Mouse (Mus musculus): ENCODE data around the gene Foxs1. TPM values are rescaled to one million over a fixed set of nuclear protein-coding genes. Genes with fewer than 3 reads are reported as not detected.

Gene Foxs1
- polyA plus RNA-seq, 1 experiment from 2014 or later = 4.4 TPM

DNA sequence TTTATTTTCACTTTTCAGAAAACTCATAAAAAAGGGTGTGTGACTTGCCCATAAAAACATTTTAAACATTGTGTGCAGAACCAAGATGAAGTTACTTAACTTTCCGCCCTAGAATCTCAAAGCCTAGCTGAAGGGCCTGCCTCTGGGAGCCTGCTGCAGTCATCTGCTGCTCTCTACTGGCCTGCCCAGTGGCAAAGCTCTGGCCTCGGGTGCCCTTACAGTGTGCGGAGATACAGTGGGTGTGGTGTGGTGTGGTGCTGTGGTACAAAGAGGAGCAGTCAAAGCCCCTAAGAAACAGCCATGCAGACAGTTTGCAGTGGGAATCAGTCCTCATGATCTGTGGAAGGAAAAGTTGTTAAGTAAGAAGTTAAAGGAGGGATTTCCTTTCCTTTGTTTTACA, 45.8 kb downstream of the Foxs1 start:
- Histone ChIP-seq H3K9ac (no peak overlapping the region), H3K27me3 (replicated peaks) (no peaks in the 10 kb centered on the region), H3K27ac (no peak overlapping the region), H3K4me3 (no peak overlapping the region), H3K4me1 (no peaks in the 10 kb centered on the region), H3K4me2 (no peak overlapping the region), H3K9me3 (no peaks in the 10 kb centered on the region), H3K36me3 (replicated peaks) (no peaks in the 10 kb centered on the region)
- 93% methylated on average over 3 of the region's 3 CpGs for WGBS
- ATAC-seq (replicated peaks) = no peak

DNA sequence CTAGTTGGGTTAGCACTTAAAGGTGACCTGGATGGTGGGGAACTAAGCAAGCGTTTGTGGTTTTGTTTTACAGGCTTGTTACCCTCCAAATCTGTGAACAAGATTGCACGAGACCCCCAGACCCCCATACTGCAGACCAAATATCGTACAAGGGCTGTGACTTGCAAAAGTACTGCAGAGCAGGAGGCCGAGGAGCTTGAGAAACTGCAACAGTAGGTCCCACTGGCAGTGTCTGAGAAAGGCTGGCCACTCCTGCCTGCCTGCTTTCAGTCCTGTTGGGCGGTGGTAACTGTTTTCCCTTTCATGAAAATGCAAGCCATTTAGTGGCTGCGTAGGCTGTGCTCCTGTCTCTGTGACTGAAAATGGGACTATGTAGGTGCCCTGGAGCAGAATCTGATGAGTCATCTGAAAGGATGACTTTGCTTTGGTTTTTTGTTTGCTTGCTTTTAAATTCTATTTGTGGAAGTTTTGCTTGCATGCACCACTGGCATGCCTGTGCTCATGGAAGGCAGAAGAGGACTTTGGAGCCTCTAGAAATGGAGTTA, 48.8 kb downstream of the Foxs1 start:
- no peak overlapping the region for H3K4me3 ChIP-seq
- H3K9me3 ChIP-seq = no peaks in the 10 kb centered on the region
- no peak overlapping the region for H3K4me2 ChIP-seq
- no peak for ATAC-seq (replicated peaks)
- no peak overlapping the region for H3K9ac ChIP-seq
- 91% methylated on average over 6 of the region's 6 CpGs for WGBS
- no peaks in the 10 kb centered on the region for H3K36me3 ChIP-seq (replicated peaks)
- H3K4me1 ChIP-seq = no peaks in the 10 kb centered on the region
- no peak overlapping the region for H3K27ac ChIP-seq
- H3K27me3 ChIP-seq (replicated peaks) = no peaks in the 10 kb centered on the region

Other genes starting within 250 kb of the Foxs1 start
- gene Mcts2, start 246.2 kb downstream of the Foxs1 start, polyA plus RNA-seq (2015; fragmentation: Nextera tagmentation; extraction: Ambion mirVana) = 33.7 and 34.3 TPM in 2 replicates
- 30.7 and 33.7 TPM in 2 replicates for gene Id1, start 197.0 kb downstream of the Foxs1 start, polyA plus RNA-seq (2015; fragmentation: Nextera tagmentation; extraction: Ambion mirVana)
- gene Cox4i2, start 179.0 kb downstream of the Foxs1 start, polyA plus RNA-seq (2015; fragmentation: Nextera tagmentation; extraction: Ambion mirVana) = 5.2 and 6.4 TPM in 2 replicates
- gene Bcl2l1, start 101.5 kb downstream of the Foxs1 start, polyA plus RNA-seq (2015; fragmentation: Nextera tagmentation; extraction: Ambion mirVana) = 195 and 197 TPM in 2 replicates
- 12.9 and 14.6 TPM in 2 replicates for gene Tpx2, start 85.2 kb downstream of the Foxs1 start, polyA plus RNA-seq (2015; fragmentation: Nextera tagmentation; extraction: Ambion mirVana)
- gene Mylk2, start 21.9 kb downstream of the Foxs1 start, polyA plus RNA-seq (2015; fragmentation: Nextera tagmentation; extraction: Ambion mirVana) = not detected in 2 replicates
- 9.9 and 14.0 TPM in 2 replicates for gene Dusp15, start 18.5 kb upstream of the Foxs1 start, polyA plus RNA-seq (2015; fragmentation: Nextera tagmentation; extraction: Ambion mirVana)
- 8.8 and 8.9 TPM in 2 replicates for gene Ttll9, start 29.3 kb upstream of the Foxs1 start, polyA plus RNA-seq (2015; fragmentation: Nextera tagmentation; extraction: Ambion mirVana)
- 234 and 236 TPM in 2 replicates for gene Pdrg1, start 82.2 kb upstream of the Foxs1 start, polyA plus RNA-seq (2015; fragmentation: Nextera tagmentation; extraction: Ambion mirVana)
- 1.9 and 2.1 TPM in 2 replicates for gene Xkr7, start 98.6 kb upstream of the Foxs1 start, polyA plus RNA-seq (2015; fragmentation: Nextera tagmentation; extraction: Ambion mirVana)
- 1.7 and 2.7 TPM in 2 replicates for gene Ccm2l, start 132.7 kb upstream of the Foxs1 start, polyA plus RNA-seq (2015; fragmentation: Nextera tagmentation; extraction: Ambion mirVana)
- gene Hck, start 175.3 kb upstream of the Foxs1 start, polyA plus RNA-seq (2015; fragmentation: Nextera tagmentation; extraction: Ambion mirVana) = 2.9 and 3.3 TPM in 2 replicates
- 82.0 and 88.7 TPM in 2 replicates for gene Tm9sf4, start 228.1 kb upstream of the Foxs1 start, polyA plus RNA-seq (2015; fragmentation: Nextera tagmentation; extraction: Ambion mirVana)

All from midbrain, embryonic 15.5 days (tissue).